Mouse (Mus musculus) forebrain, embryonic 11.5 days (tissue): Measurements from ENCODE around the gene Rps6kl1. TPM values are rescaled to one million over a fixed set of nuclear protein-coding genes. Genes with fewer than 3 reads are reported as not detected.
"Not testable (repeated sequence)": the region's sequence is repeated elsewhere in the genome, so short reads cannot be mapped to it uniquely, and the experiment has no call there.

Source experiments
- ATAC-seq: fragments of 200-750 bp; cut with Nextera tagmentation; replicated peaks from 2 replicates; pipeline ENCODE4 v1.8.0; 2017; ENCODE audit warnings: moderate TSS enrichment; ENCODE audit not compliant: low FRiP score
- DNase-seq: peaks from one replicate; pipeline ENCODE4 v3.0.0-alpha.2; 2017; ENCODE audit warnings: low spot score
- H3K27ac ChIP-seq: fragments of 300-500 bp; sonication (generic); 2 replicates; pipeline ENCODE4 v1.5.1; 2014; ENCODE audit warnings: low read depth, low read length
- H3K27me3 ChIP-seq: fragments of 300-500 bp; sonication (generic); 2 replicates; pipeline ENCODE4 v1.6.1; 2014; ENCODE audit warnings: mild to moderate bottlenecking, low read length, mixed read lengths; ENCODE audit not compliant: control insufficient read depth, insufficient read depth
- H3K36me3 ChIP-seq: fragments of 300-500 bp; sonication (generic); 2 replicates; pipeline ENCODE4 v1.6.1; 2014; ENCODE audit warnings: mild to moderate bottlenecking, low read length, moderate library complexity, mixed read lengths; ENCODE audit not compliant: control insufficient read depth, insufficient read depth
- H3K4me1 ChIP-seq: fragments of 300-500 bp; sonication (generic); replicated peaks from 2 replicates; pipeline ENCODE4 v1.6.1; 2014; ENCODE audit warnings: low read length, mixed read lengths; ENCODE audit not compliant: control insufficient read depth, insufficient read depth
- H3K4me2 ChIP-seq: fragments of 300-500 bp; sonication (generic); 2 replicates; pipeline ENCODE4 v1.6.1; 2014; ENCODE audit warnings: low read depth, mild to moderate bottlenecking, low read length, moderate library complexity, mixed read lengths; ENCODE audit not compliant: severe bottlenecking
- H3K4me3 ChIP-seq: fragments of 300-500 bp; sonication (generic); 2 replicates; pipeline ENCODE4 v1.5.1; 2014; ENCODE audit warnings: low read depth, low read length
- H3K9ac ChIP-seq: fragments of 300-500 bp; sonication (generic); 2 replicates; pipeline ENCODE4 v1.6.1; 2014; ENCODE audit warnings: low read length
- H3K9me3 ChIP-seq: fragments of 300-500 bp; sonication (generic); 2 replicates; pipeline ENCODE4 v1.6.1; 2016; ENCODE audit warnings: low read length, mixed read lengths; ENCODE audit not compliant: control insufficient read depth
- WGBS: fragments of 180-500 bp; shearing (Covaris S2); extraction: QIAGEN DNeasy Blood & Tissue Kit; methylation state at CpG from one replicate; pipeline ENCODE4 v1.1.7; 2014; 5-methylcytosine and 5-hydroxymethylcytosine counted together
- polyA plus RNA-seq: library from polyadenylated mRNA; unstranded; fragments of >200 nt; fragmentation: Nextera tagmentation; extraction: Ambion mirVana; gene quantifications from 2 replicates; pipeline ENCODE4 v1.2.1, GENCODE M21; 2014

Gene Rps6kl1
- polyA plus RNA-seq, 1 experiment from 2014 or later = 1.9 TPM

GRCm38 (mm10) chr12:85157797-85158460 lies 6.9 kb upstream of the Rps6kl1 start:
- H3K36me3 ChIP-seq = no peaks in the 10 kb centered on the region

GRCm38 (mm10) chr12:85156324-85156723 lies 5.3 kb upstream of the Rps6kl1 start:
- DNase-seq (no peak), ATAC-seq (no peak)
- 81% methylated on average over 6 of the region's 6 CpGs for WGBS
- no peak overlapping the region for H3K4me2 ChIP-seq
- no peaks in the 10 kb centered on the region for H3K9me3 ChIP-seq
- H3K36me3 ChIP-seq = no peaks in the 10 kb centered on the region
- H3K27ac ChIP-seq = no peak overlapping the region
- no peaks in the 10 kb centered on the region for H3K4me1 ChIP-seq
- H3K9ac ChIP-seq = no peak overlapping the region
- no peaks in the 10 kb centered on the region for H3K27me3 ChIP-seq
- no peak overlapping the region for H3K4me3 ChIP-seq

More at GRCm38 (mm10) chr12:85157797-85158460, 6.9 kb upstream of the Rps6kl1 start:
- no peak overlapping the region for H3K27ac ChIP-seq
- H3K9me3 ChIP-seq = no peaks in the 10 kb centered on the region
- no peak overlapping the region for H3K4me2 ChIP-seq
- H3K9ac ChIP-seq = no peak overlapping the region
- H3K4me3 ChIP-seq = no peak overlapping the region
- no peak for DNase-seq
- no peaks in the 10 kb centered on the region for H3K4me1 ChIP-seq
- WGBS = 92% methylated on average over 14 of the region's 14 CpGs
- H3K27me3 ChIP-seq = no peaks in the 10 kb centered on the region
- no peak for ATAC-seq

GRCm38 (mm10) chr12:85153011-85153410 lies 1.9 kb upstream of the Rps6kl1 start:
- WGBS = 88% methylated on average over 3 of the region's 3 CpGs
- Histone ChIP-seq H3K27ac (no peak overlapping the region), H3K4me2 (no peak overlapping the region), H3K27me3 (peaks cover 7% of the 10 kb centered on the region), H3K9ac (no peak overlapping the region), H3K4me1 (no peaks in the 10 kb centered on the region), H3K9me3 (no peaks in the 10 kb centered on the region), H3K36me3 (no peaks in the 10 kb centered on the region), H3K4me3 (no peak overlapping the region)
- DNase-seq = no peak
- no peak for ATAC-seq

GRCm38 (mm10) chr12:85150321-85151001 lies 603 bp downstream of the Rps6kl1 start:
- Histone ChIP-seq H3K4me2 (peak overlapping the region; percentile 51), H3K27ac (no peak overlapping the region), H3K9me3 (no peaks in the 10 kb centered on the region), H3K4me3 (peak overlapping the region; percentile 27), H3K27me3 (peaks cover 7% of the 10 kb centered on the region), H3K4me1 (no peaks in the 10 kb centered on the region), H3K9ac (peak overlapping the region; percentile 44), H3K36me3 (no peaks in the 10 kb centered on the region)
- no peak for DNase-seq
- WGBS = 11% methylated on average over 20 of the region's 20 CpGs
- ATAC-seq = no peak

- H3K9me3 ChIP-seq = no peaks in the 10 kb centered on the region
- H3K27me3 ChIP-seq = peaks cover 7% of the 10 kb centered on the region
- H3K27ac ChIP-seq = no peak overlapping the region
- 74% methylated on average over 9 of the region's 9 CpGs for WGBS
- ATAC-seq = no peak
- H3K9ac ChIP-seq = no peak overlapping the region
- H3K4me2 ChIP-seq = no peak overlapping the region
- H3K4me3 ChIP-seq = no peak overlapping the region
- H3K4me1 ChIP-seq = no peaks in the 10 kb centered on the region
- no peak for DNase-seq
- no peaks in the 10 kb centered on the region for H3K36me3 ChIP-seq
These were observed 4.2 kb downstream of the Rps6kl1 start for GRCm38 (mm10) chr12:85146881-85147280.

- 36% methylated on average over 10 of the region's 11 CpGs for WGBS
- no peak overlapping the region for H3K4me2 ChIP-seq
- no peak for DNase-seq
- no peaks in the 10 kb centered on the region for H3K4me1 ChIP-seq
- no peak overlapping the region for H3K4me3 ChIP-seq
- H3K36me3 ChIP-seq = no peaks in the 10 kb centered on the region
- H3K9ac ChIP-seq = no peak overlapping the region
- H3K9me3 ChIP-seq = no peaks in the 10 kb centered on the region
- H3K27me3 ChIP-seq = peaks cover 7% of the 10 kb centered on the region
- no peak for ATAC-seq
- H3K27ac ChIP-seq = no peak overlapping the region
These were observed 4.7 kb downstream of the Rps6kl1 start for GRCm38 (mm10) chr12:85146355-85146754.

- H3K4me1 ChIP-seq = no peaks in the 10 kb centered on the region
- H3K4me3 ChIP-seq = no peak overlapping the region
- H3K4me2 ChIP-seq = no peak overlapping the region
- ATAC-seq (no peak), DNase-seq (no peak)
- no peaks in the 10 kb centered on the region for H3K9me3 ChIP-seq
- no peaks in the 10 kb centered on the region for H3K36me3 ChIP-seq
- 80% methylated on average over 9 of the region's 9 CpGs for WGBS
- H3K27ac ChIP-seq = no peak overlapping the region
- no peak overlapping the region for H3K9ac ChIP-seq
- peaks cover 4% of the 10 kb centered on the region for H3K27me3 ChIP-seq
These were observed 5.4 kb downstream of the Rps6kl1 start for GRCm38 (mm10) chr12:85145630-85146029.

GRCm38 (mm10) chr12:85144821-85145220 lies 6.2 kb downstream of the Rps6kl1 start:
- ATAC-seq (no peak), DNase-seq (no peak)
- no peak overlapping the region for H3K9ac ChIP-seq
- H3K4me1 ChIP-seq = no peaks in the 10 kb centered on the region
- H3K27me3 ChIP-seq = no peaks in the 10 kb centered on the region
- WGBS = 95% methylated on average over 4 of the region's 4 CpGs
- no peak overlapping the region for H3K27ac ChIP-seq
- no peak overlapping the region for H3K4me2 ChIP-seq
- no peaks in the 10 kb centered on the region for H3K9me3 ChIP-seq
- H3K36me3 ChIP-seq = no peaks in the 10 kb centered on the region
- H3K4me3 ChIP-seq = no peak overlapping the region

GRCm38 (mm10) chr12:85144276-85144675 lies 6.8 kb downstream of the Rps6kl1 start:
- not testable (repeated sequence) for H3K4me2 ChIP-seq, H3K9ac ChIP-seq, H3K27ac ChIP-seq, H3K36me3 ChIP-seq, H3K4me3 ChIP-seq, ATAC-seq, H3K9me3 ChIP-seq, H3K27me3 ChIP-seq, DNase-seq, H3K4me1 ChIP-seq
- WGBS = 66% methylated on average over 2 of the region's 2 CpGs
